Mouse (Mus musculus): ENCODE measurements around the gene Tbx4. TPM values are rescaled to one million over a fixed set of nuclear protein-coding genes. Genes with fewer than 3 reads are reported as not detected.

Tbx4 gene
- total RNA-seq (2021) = 1 to 10 TPM; 1.7 to 2.6 TPM
- long read RNA-seq, experiment 1, partial matches to known transcripts = 1 of 3 reads
- long read RNA-seq, experiment 1, other reads (novel, unspliced or antisense) = 1 of 3 reads
- long read RNA-seq, experiment 2, partial matches to known transcripts = 0 of 5 reads
- long read RNA-seq, experiment 2, other reads (novel, unspliced or antisense) = 4 of 5 reads

- peak; percentile 51 for DNase-seq
- intact Hi-C loops (cut with DNase I; ENCODE audit: low total_unique reads) = no loop called here
Measured at GRCm38 (mm10) chr11:85885665-85886428, at the start of gene Tbx4. Gene Tbx4, plus strand, starts transcription at chr11:85886422.

DNA sequence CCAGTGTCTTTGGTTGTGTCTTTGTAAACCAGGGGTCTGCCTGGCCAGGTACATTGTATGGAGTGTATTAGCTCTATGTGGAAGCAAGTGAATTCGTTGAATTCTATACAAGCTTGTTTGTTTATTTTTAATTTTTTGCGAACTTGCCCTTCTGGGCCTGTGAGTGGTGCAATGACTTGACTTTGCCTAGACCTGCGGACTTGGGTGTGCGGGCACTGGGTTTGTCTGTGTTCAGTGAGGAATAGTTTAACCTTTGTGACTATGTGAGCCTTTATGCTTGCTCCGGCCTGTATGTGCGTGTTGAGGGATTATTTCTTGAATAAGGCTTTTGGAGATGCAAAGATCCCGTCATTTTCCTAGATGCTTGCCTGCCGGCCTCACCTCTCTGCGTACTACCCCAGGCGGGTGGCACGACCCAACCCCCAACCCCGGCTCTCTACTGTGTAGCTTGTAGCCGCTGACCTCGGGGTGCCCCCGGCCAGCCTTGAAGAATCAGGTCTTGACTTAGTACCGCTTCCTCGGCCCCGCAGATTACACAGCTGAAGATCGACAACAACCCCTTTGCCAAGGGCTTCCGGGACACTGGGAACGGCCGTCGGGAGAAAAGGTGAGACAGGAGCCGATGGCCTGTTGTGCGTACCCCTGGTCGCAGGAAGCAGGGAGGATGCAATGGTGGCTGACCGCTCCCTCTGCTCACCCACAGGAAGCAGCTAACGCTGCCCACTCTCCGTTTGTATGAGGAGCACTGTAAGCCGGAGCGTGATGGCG is 49.5 kb upstream of the Tbx4 start:
- DNase-seq = no peak
- intact Hi-C loops (cut with DNase I; ENCODE audit: low total_unique reads) = no loop called here

- DNase-seq = no peak
- intact Hi-C loops (cut with DNase I; ENCODE audit: low total_unique reads) = no loop called here
Measured at GRCm38 (mm10) chr11:85837291-85837647, 49.0 kb upstream of the Tbx4 start.

DNA sequence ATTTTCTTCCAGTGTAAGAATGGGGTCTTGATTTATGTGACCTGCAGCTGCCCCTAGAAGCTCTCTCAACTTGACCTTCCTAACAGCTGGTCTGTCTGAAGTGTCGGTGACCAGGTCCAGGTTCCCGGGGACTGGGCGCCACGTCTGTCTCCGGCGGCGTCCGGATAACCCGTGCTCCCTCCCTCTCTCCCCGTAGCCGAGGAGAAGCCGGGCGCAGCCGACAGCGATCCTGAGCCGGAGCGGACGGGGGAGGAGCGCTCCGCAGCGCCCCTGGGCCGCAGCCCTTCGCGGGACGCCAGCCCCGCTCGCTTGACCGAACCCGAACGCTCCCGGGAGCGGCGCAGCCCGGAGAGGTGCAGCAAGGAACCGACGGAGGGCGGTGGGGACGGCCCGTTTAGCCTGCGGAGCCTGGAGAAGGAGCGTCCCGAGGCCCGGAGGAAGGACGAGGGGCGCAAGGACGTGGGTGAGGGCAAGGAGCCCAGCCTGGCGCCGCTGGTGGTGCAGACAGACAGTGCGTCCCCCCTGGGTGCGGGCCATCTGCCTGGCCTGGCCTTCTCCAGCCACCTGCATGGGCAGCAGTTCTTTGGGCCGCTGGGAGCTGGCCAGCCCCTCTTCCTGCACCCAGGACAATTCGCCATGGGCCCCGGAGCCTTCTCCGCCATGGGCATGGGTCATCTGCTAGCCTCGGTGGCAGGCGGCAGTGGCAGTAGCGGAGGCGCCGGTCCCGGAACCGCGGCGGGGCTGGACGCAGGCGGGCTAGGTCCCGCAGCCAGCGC is 48.4 kb upstream of the Tbx4 start:
- no peak for DNase-seq
- intact Hi-C loops (cut with DNase I; ENCODE audit: low total_unique reads) = no loop called here

GRCm38 (mm10) chr11:85838424-85839257 is 47.6 kb upstream of the Tbx4 start:
- DNase-seq = no peak
- intact Hi-C loops (cut with DNase I; ENCODE audit: low total_unique reads) = no loop called here

DNA sequence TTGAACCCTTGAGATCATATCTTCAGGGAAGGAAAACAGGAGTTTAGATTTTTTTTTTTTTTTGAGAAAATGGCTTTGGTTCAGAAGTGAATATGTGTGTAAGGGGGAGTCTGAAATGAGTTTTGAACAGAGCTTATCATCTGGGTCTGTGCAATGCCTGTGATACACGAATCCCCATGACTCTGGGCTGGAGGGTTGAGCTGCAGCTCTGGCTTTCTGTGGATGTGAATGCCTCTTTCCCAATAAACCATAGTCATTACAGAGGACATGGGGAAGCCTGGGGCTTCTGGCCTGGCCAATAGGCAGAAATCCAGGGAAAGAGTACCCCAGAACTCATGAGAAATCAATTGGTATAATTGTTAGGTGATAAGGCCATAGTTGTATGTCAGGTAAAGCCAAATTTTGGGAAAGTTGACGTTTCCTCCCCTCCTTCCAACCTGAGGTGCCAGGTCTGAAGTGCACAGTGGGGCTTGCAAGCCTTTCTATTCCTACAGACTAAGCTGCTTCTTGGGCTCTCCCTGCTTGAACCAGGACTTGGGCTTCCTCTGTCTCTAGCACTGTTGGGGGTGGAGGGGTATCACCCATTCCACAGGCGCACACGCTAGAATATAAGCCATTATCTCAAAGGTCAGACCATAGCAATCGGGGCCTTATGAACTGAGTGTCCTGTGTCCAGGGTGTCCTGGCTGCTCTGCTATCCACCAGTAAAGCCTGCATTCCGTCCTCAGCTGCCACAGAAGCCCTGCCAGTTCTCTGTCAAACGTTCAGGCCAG is 46.8 kb upstream of the Tbx4 start:
- no peak for DNase-seq
- intact Hi-C loops (cut with DNase I; ENCODE audit: low total_unique reads) = no loop called here

DNA sequence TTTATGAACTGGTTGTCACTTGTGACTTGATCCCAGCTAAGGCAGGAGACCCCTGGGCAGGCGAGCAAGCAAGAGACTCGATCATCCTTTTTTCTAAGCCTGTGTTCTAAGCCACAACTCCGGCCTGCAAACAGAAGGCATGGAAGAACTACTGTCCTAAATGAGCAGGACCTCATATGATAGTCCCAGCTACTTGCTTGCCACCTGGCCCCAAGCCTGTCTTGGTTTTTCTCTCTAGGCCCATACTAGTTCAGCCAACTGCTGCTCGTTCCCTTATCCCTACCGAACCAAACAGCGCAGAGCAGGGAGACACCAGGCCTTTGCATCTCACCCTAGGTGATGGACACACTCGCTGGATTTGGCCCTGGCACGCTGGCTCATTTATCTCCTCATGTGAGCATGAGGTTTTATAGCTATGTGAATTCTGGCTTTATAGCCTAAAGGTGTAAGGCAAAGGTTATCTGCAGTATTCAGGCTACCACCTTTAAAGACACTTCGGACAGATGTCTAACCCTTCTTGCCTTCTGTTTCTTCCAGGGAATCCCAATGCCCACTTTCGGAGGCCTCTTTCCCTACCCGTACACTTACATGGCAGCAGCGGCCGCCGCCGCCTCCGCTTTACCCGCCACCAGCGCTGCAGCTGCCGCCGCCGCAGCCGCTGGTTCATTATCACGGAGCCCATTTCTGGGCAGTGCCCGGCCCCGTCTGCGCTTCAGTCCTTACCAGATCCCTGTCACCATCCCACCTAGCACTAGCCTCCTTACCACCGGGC is 46.0 kb upstream of the Tbx4 start:
- intact Hi-C loops (cut with DNase I; ENCODE audit: low total_unique reads) = no loop called here
- no peak for DNase-seq

DNA sequence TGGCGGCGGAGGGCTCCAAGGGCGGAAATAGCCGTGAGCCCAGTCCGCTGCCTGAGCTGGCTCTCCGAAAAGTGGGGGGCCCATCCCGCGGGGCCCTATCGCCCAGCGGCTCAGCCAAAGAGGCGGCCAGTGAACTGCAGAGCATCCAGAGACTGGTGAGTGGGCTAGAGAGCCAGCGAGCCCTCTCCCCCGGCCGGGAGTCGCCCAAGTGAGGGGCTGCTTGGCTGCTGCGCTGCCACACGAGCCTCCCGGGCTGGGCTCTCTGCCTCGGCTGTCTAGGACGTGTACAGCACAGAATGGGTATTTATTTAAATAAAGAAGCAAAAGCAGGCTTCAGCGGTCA is 45.4 kb upstream of the Tbx4 start:
- no peak for DNase-seq
- intact Hi-C loops (cut with DNase I; ENCODE audit: low total_unique reads) = no loop called here

GRCm38 (mm10) chr11:85841211-85841681 is 45.0 kb upstream of the Tbx4 start:
- DNase-seq = no peak
- intact Hi-C loops (cut with DNase I; ENCODE audit: low total_unique reads) = no loop called here

DNA sequence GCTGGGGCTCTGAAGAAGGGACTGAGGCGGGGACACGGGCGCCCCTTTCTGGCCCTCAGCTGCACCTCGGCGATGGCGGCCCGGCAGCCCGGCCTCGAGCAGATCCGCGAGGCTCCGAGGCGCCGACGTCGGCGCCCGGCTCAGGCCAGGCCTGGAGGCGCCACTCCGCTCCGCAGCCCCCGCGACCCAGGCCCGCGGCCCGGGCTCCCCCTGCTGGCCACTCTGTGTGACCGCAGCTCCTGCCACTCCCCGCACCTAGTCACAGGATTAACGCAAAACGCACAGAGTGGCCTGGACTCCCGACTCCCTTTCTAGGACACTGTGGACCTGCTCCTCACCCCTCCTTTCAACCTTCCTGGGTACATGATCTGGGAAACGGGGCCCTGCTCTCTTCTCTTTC is 44.2 kb upstream of the Tbx4 start:
- intact Hi-C loops (cut with DNase I; ENCODE audit: low total_unique reads) = no loop called here
- DNase-seq = peak; percentile 77

DNA sequence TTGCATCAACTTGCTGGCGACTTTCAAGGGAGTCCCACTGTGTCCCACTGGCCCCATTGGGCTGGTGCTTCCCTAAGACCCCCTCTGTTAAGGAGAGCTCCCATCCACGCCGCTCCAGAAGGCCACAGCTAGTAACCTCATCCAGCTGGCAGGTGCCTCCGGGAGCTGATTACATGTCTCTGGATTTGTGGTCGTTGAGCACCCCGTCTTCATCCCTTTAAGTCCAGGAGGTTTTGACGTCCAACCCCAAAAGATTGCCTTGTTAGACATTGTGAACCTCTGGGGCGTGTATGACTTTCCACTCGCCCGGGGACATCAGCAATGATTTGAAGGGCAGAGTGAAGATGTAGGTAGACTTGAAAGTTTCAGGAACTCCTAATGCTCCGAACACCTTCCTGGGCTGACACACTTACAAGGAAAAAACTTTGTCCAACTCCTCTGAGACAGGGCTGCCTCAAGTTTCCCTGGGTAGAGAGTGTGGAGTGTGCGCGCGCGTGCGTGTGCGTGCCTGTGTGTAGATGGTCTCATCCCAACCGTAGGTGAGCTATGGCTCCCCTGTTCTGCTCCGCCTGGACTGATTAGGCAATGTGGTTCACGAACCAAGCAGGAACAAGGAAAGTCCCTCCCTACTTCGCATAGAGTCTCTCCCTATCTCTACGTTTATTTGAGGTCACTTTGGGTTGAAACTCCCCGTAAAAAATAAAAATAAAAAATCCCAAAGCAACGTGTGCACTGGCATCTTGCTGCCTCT is 43.5 kb upstream of the Tbx4 start:
- intact Hi-C loops (cut with DNase I; ENCODE audit: low total_unique reads) = no loop called here
- DNase-seq = no peak

- DNase-seq = peak; percentile 87
- intact Hi-C loops (cut with DNase I; ENCODE audit: low total_unique reads) = no loop called here
Measured at GRCm38 (mm10) chr11:85843347-85843692, 42.9 kb upstream of the Tbx4 start.

- peak; percentile 91 for DNase-seq
- intact Hi-C loops (cut with DNase I; ENCODE audit: low total_unique reads) = no loop called here
Measured at GRCm38 (mm10) chr11:85844144-85844965, 41.9 kb upstream of the Tbx4 start.

- intact Hi-C loops (cut with DNase I; ENCODE audit: low total_unique reads) = loop anchor here (5.0 kb wide), 2 partner anchors 127 to 327 kb away; no protein-coding TSS in a partner anchor
- no peak for DNase-seq
Measured at GRCm38 (mm10) chr11:85844971-85845370, 41.3 kb upstream of the Tbx4 start.

- intact Hi-C loops (cut with DNase I; ENCODE audit: low total_unique reads) = loop anchor here (5.0 kb wide), 2 partner anchors 126 to 326 kb away; no protein-coding TSS in a partner anchor
- no peak for DNase-seq
Measured at GRCm38 (mm10) chr11:85845921-85846320, 40.3 kb upstream of the Tbx4 start.

GRCm38 (mm10) chr11:85846509-85846908 is 39.7 kb upstream of the Tbx4 start:
- intact Hi-C loops (cut with DNase I; ENCODE audit: low total_unique reads) = loop anchor here (5.0 kb wide), 2 partner anchors 126 to 326 kb away; no protein-coding TSS in a partner anchor
- DNase-seq = no peak
